Mouse (Mus musculus): ENCODE results near the gene Ncapd2. TPM values are rescaled to one million over a fixed set of nuclear protein-coding genes. Genes with fewer than 3 reads are reported as not detected.

The Ncapd2 gene
- polyA plus RNA-seq, 1 experiment from 2014 or later, result 39.1 TPM

- DNase-seq (no peak), ATAC-seq (no peak)
- Histone ChIP-seq H3K4me2 (ENCODE audit: low read depth, low read length) (peak overlapping the region; percentile 88), H3K4me1 (ENCODE audit: insufficient read depth) (peaks cover 22% of the 10 kb centered on the region), H3K27ac (ENCODE audit: low read depth) (peak overlapping the region; percentile 98), H3K27me3 (ENCODE audit: insufficient read depth, low read length) (no peaks in the 10 kb centered on the region), H3K4me3 (ENCODE audit: low read depth, low read length) (peak overlapping the region; percentile 80), H3K9me3 (ENCODE audit: low read length) (no peaks in the 10 kb centered on the region), H3K36me3 (replicated peaks; ENCODE audit: insufficient read depth, low read length) (peaks cover 24% of the 10 kb centered on the region; the same call in 1 of the 2 replicates), H3K9ac (replicated peaks) (peak overlapping the region; percentile 89; the same call in 1 of the 2 replicates)
- TF ChIP-seq EP300 (IDR thresholded peaks at IDR 0.05; ENCODE audit: low read depth), result no peak
- no peak for TF ChIP-seq CTCF (IDR thresholded peaks at IDR 0.05; ENCODE audit: low read depth)
- WGBS (ENCODE audit: insufficient replicate concordance), result 73% methylated on average over 9 of the region's 9 CpGs
Observed at GRCm38 (mm10) chr6:125230571-125230970, 39.1 kb upstream of the Ncapd2 start.

DNA sequence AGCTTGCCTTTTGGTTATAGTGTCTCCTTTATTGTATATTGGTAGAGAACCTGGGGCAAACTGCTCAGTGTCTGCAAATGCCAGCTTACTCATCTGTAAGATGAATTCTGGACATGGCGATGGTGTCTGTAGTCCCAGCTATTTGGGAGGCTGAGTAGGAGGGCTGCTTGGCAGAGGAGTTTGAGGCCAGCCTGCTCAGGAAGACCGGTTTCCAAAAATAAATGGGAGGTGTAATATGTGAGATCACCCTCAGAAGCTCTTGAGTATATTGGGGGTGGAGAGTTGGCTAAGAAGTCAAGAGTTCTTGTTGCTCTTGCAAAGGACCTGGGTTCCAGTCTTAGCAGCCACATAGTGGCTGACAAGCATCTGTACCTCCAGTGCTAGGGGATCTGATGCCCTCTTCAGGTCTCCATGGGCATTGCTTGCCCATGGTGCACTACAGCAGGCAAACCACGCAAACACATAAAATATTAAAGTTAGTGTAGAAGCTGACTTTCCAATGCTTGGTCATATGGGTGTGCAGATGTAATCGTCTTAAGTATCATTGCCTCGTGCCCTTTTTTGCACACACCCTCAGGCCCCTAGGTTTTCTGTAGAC, 34.1 kb upstream of the Ncapd2 start:
- 83% methylated on average over 5 of the region's 5 CpGs for WGBS (ENCODE audit: insufficient replicate concordance)

DNA sequence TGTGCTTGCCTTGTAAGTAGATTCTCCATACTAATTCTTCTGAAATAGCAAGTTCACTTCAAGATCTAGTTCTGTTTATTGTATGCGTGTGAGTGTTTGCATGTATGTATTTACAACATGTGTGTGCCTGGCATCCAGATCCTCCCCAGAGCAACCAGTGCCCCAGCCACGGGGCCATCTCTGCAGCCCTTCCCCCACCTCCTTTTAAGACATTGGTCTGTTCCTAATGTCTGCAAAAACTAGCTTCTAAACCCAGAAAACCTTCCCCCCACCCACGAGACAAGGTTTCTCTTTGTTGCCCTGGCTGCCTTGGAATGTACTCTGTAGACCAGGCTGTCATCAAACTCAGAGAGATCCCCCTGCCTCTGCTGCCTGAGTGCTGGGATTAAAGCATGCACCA, 31.1 kb upstream of the Ncapd2 start:
- 65% methylated on average over 3 of the region's 3 CpGs for WGBS (ENCODE audit: insufficient replicate concordance)
- no peak for ATAC-seq
- no peak for TF ChIP-seq CTCF (IDR thresholded peaks at IDR 0.05; ENCODE audit: low read depth)
- TF ChIP-seq EP300 (IDR thresholded peaks at IDR 0.05; ENCODE audit: low read depth), result no peak

More for the DNA sequence above, 34.1 kb upstream of the Ncapd2 start:
- no peak for DNase-seq
- Histone ChIP-seq H3K4me2 (ENCODE audit: low read depth, low read length) (no peak overlapping the region), H3K4me1 (ENCODE audit: insufficient read depth) (peaks cover 3% of the 10 kb centered on the region; the same call in 1 of the 2 replicates), H3K9ac (replicated peaks) (no peak overlapping the region), H3K9me3 (ENCODE audit: low read length) (no peaks in the 10 kb centered on the region), H3K27ac (ENCODE audit: low read depth) (no peak overlapping the region), H3K36me3 (replicated peaks; ENCODE audit: insufficient read depth, low read length) (peaks cover 58% of the 10 kb centered on the region), H3K27me3 (ENCODE audit: insufficient read depth, low read length) (no peaks in the 10 kb centered on the region), H3K4me3 (ENCODE audit: low read depth, low read length) (no peak overlapping the region)
- TF ChIP-seq EP300 (IDR thresholded peaks at IDR 0.05; ENCODE audit: low read depth), result no peak
- peak; percentile 67 for TF ChIP-seq CTCF (IDR thresholded peaks at IDR 0.05; ENCODE audit: low read depth)
- no peak for ATAC-seq

DNA sequence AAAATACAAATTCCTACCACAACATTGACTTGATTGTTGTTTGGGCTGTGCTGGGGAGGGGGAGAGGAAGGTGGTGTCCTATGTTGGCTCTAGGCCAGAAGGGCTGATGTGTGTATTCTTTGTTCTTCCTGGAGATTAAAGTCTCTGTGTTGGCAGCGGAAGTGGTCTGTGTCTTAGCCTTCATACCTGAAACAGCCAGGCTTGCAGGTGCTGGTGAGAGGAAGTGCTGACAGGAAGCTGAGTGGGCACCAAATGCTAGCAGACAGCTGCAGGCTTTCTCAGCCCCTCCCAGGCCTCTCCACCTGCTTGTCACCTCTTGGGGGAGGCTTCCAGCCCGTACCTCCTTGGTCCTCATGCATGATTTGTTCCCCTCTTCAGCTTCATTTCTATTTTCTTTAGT, 30.6 kb upstream of the Ncapd2 start:
- Histone ChIP-seq H3K27ac (ENCODE audit: low read depth) (0 out of 2 replicates have a peak overlapping the region, but pooled peaks have one; percentile 22), H3K4me2 (ENCODE audit: low read depth, low read length) (no peak overlapping the region), H3K4me1 (ENCODE audit: insufficient read depth) (no peaks in the 10 kb centered on the region), H3K36me3 (replicated peaks; ENCODE audit: insufficient read depth, low read length) (peaks cover 59% of the 10 kb centered on the region), H3K9ac (replicated peaks) (no peak overlapping the region), H3K9me3 (ENCODE audit: low read length) (no peaks in the 10 kb centered on the region), H3K27me3 (ENCODE audit: insufficient read depth, low read length) (no peaks in the 10 kb centered on the region), H3K4me3 (ENCODE audit: low read depth, low read length) (no peak overlapping the region)
- ATAC-seq (peak; percentile 24; the same call in 1 of the 2 replicates), DNase-seq (peak; percentile 33)
- 54% methylated on average over 2 of the region's 2 CpGs for WGBS (ENCODE audit: insufficient replicate concordance)
- TF ChIP-seq CTCF (IDR thresholded peaks at IDR 0.05; ENCODE audit: low read depth) (no peak), EP300 (IDR thresholded peaks at IDR 0.05; ENCODE audit: low read depth) (no peak)

More for the DNA sequence above, 31.1 kb upstream of the Ncapd2 start:
- H3K27me3 ChIP-seq (ENCODE audit: insufficient read depth, low read length), result no peaks in the 10 kb centered on the region
- H3K4me3 ChIP-seq (ENCODE audit: low read depth, low read length), result no peak overlapping the region
- no peak overlapping the region for H3K9ac ChIP-seq (replicated peaks)
- no peak overlapping the region for H3K4me2 ChIP-seq (ENCODE audit: low read depth, low read length)
- peaks cover 59% of the 10 kb centered on the region for H3K36me3 ChIP-seq (replicated peaks; ENCODE audit: insufficient read depth, low read length)
- 0 out of 2 replicates have a peak overlapping the region, but pooled peaks have one; percentile 22 for H3K27ac ChIP-seq (ENCODE audit: low read depth)
- DNase-seq, result no peak
- no peaks in the 10 kb centered on the region for H3K4me1 ChIP-seq (ENCODE audit: insufficient read depth)
- H3K9me3 ChIP-seq (ENCODE audit: low read length), result no peaks in the 10 kb centered on the region

- 89% methylated on average over 20 of the region's 20 CpGs for WGBS (ENCODE audit: insufficient replicate concordance)
Observed at GRCm38 (mm10) chr6:125221115-125221745, 29.7 kb upstream of the Ncapd2 start.

GRCm38 (mm10) chr6:125218963-125219362, 27.5 kb upstream of the Ncapd2 start:
- Histone ChIP-seq H3K4me3 (ENCODE audit: low read depth, low read length) (no peak overlapping the region), H3K36me3 (replicated peaks; ENCODE audit: insufficient read depth, low read length) (peaks cover 36% of the 10 kb centered on the region), H3K4me1 (ENCODE audit: insufficient read depth) (peaks cover 13% of the 10 kb centered on the region), H3K9me3 (ENCODE audit: low read length) (no peaks in the 10 kb centered on the region), H3K4me2 (ENCODE audit: low read depth, low read length) (no peak overlapping the region), H3K27me3 (ENCODE audit: insufficient read depth, low read length) (peaks cover 1% of the 10 kb centered on the region), H3K27ac (ENCODE audit: low read depth) (no peak overlapping the region), H3K9ac (replicated peaks) (no peak overlapping the region)
- 76% methylated on average over 4 of the region's 4 CpGs for WGBS (ENCODE audit: insufficient replicate concordance)
- no peak for ATAC-seq
- TF ChIP-seq CTCF (IDR thresholded peaks at IDR 0.05; ENCODE audit: low read depth) (peak; percentile 92), EP300 (IDR thresholded peaks at IDR 0.05; ENCODE audit: low read depth) (no peak)
- peak; percentile 58 for DNase-seq

More at GRCm38 (mm10) chr6:125221115-125221745, 29.7 kb upstream of the Ncapd2 start:
- no peak for ATAC-seq
- H3K4me2 ChIP-seq (ENCODE audit: low read depth, low read length), result no peak overlapping the region
- no peak overlapping the region for H3K27ac ChIP-seq (ENCODE audit: low read depth)
- no peak overlapping the region for H3K9ac ChIP-seq (replicated peaks)
- no peak for TF ChIP-seq CTCF (IDR thresholded peaks at IDR 0.05; ENCODE audit: low read depth)
- no peak for TF ChIP-seq EP300 (IDR thresholded peaks at IDR 0.05; ENCODE audit: low read depth)
- no peaks in the 10 kb centered on the region for H3K9me3 ChIP-seq (ENCODE audit: low read length)
- no peaks in the 10 kb centered on the region for H3K27me3 ChIP-seq (ENCODE audit: insufficient read depth, low read length)
- DNase-seq, result no peak
- peaks cover 9% of the 10 kb centered on the region for H3K4me1 ChIP-seq (ENCODE audit: insufficient read depth)
- peaks cover 50% of the 10 kb centered on the region for H3K36me3 ChIP-seq (replicated peaks; ENCODE audit: insufficient read depth, low read length)
- no peak overlapping the region for H3K4me3 ChIP-seq (ENCODE audit: low read depth, low read length)

Data from liver, postnatal 0 days (tissue).